Mouse (Mus musculus): ENCODE results near the gene Nab2.
"Not testable (repeated sequence)": the region's sequence is repeated elsewhere in the genome, so short reads cannot be mapped to it uniquely, and the experiment has no call there.

GRCm38 (mm10) chr10:127657617-127658016 lies 10.8 kb downstream of the Nab2 start:
- not testable (repeated sequence) for TF ChIP-seq CTCF, POLR2A (IDR thresholded peaks at IDR 0.05; ENCODE audit: extremely low read depth, insufficient read depth, low read length)

Measured in cortical plate, adult 2 months (tissue).